Mouse (Mus musculus): ENCODE measurements around the gene Sgtb. TPM values are rescaled to one million over a fixed set of nuclear protein-coding genes. Genes with fewer than 3 reads are reported as not detected.
A peak's percentile ranks its signal among the peaks of the same experiment; 100 is the strongest.

The Sgtb gene
- total RNA-seq, 2 experiments from 2014 or later, result 0.75 to 1.6 TPM

- intact Hi-C loops (cut with DNase I), result no loop called here
- DNase-seq (ENCODE audit: low spot score), result no peak
These were observed 772 bp upstream of the Sgtb start for GRCm38 (mm10) chr13:104108651-104109287.

DNA sequence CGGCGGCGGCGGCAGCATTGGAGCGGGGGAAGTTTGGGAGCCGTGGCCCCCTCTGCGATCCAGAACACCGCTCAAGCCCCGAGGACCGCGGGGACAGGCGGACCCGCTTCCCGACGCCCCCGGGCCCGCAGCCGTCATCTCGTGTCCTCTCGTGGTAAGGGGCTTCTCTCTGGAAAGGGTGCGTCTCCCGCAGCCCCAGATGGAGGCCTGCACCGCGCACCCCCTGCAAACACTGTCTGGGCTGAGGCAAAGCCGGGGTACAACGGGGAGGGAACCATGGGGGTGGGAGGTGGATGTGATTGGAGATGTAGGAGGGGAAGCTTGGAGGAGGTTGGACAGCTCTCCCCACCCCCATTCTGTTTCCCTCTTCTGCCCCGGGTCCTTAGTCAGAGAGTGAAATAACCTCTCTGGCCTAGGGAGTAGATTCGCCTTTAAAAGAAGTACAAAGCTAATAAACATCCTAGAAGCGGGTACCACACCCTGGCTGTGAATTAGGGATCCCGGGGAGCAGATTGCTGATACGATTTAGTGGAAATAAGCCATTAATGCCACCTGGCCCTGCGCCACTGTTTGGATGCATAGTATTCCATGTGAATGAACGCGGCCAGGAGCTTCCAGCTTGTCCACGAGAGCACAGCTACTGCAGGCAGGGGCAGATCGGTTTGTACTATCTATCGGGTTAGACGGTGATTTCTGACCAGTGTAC, 428 bp downstream of the Sgtb start:
- intact Hi-C loops (cut with DNase I), result no loop called here
- no peak for DNase-seq (ENCODE audit: low spot score)

- intact Hi-C loops (cut with DNase I), result no loop called here
- no peak for DNase-seq (ENCODE audit: low spot score)
These were observed 985 bp downstream of the Sgtb start for GRCm38 (mm10) chr13:104110526-104110925.

- intact Hi-C loops (cut with DNase I), result no loop called here
These were observed 2.8 kb downstream of the Sgtb start for GRCm38 (mm10) chr13:104112266-104112900.

DNA sequence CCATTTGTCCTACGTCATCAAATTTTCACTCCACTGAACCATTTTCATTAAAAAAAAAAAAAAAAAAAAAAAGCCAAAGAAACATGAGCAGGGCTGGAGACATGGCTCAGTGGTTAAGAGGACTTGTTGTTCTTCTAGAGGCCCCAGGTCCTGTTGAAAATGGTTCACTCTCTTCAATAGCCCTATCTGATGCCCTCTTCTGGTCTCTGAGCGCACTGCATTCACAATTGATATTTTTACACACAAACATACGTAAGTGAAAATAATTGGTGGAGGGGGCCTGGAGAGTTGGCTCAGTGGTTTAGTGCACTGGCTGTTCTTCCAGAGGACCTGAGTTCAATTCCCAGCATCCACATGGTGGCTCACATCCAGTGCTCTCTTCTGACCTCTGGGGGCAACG, 4.2 kb downstream of the Sgtb start:
- DNase-seq (ENCODE audit: low spot score), result no peak
- intact Hi-C loops (cut with DNase I), result no loop called here

More at GRCm38 (mm10) chr13:104112266-104112900, 2.8 kb downstream of the Sgtb start:
- no peak for DNase-seq (ENCODE audit: low spot score)

DNA sequence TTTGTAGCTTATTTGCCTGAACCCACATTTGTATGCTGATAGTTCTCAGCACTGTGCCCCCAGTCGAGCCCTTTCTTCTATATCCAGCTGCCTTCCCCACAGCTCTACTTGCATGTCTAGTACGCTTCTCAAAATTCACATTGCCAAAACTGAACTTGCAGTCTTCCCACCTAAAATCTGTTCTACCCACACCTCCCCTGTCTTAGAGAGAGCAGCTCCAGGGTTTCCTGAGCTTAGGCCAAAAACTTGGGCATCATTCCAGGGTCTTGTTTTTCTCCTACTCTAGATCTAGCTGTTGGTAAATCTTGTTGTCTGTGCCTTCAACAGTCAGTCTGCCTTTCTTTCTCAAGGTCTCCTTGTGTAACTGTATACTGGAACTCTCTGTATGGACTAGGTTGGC, 5.3 kb downstream of the Sgtb start:
- DNase-seq (ENCODE audit: low spot score), result no peak
- intact Hi-C loops (cut with DNase I), result no loop called here

GRCm38 (mm10) chr13:104122078-104122840, 12.7 kb downstream of the Sgtb start:
- intact Hi-C loops (cut with DNase I), result no loop called here

DNA sequence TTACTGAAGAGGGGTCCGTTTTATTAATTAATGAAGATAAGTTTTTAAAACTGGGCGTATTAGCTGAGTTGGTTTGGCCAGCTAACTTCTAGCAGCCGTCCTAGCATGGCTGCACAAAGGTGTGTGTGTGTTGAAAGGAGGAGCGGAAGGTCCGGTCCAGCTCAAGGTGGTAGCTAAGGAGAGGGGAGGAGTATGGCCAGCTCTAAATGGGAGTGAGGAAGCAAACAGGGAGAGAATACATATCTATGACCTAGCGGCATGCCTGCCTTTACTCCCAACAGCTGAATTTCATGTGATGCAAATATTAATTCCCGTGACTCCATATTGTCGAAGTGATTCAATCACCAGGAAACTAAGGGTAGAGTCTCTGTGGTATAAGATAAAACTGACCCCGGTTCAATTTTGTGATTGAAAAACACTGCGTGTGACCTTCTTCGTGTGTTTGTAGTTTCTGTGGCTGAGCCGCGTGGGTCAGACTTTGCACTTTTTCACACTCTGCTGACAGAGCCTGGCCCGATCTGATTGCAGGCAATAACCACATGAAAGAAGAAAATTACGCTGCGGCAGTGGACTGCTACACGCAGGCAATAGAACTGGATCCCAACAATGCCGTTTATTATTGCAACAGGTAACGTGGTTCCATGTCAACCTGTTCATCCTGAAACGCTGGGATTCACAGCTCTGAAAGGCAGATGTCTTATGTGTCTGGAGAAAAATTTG, 14.3 kb downstream of the Sgtb start:
- no peak for DNase-seq (ENCODE audit: low spot score)
- intact Hi-C loops (cut with DNase I), result no loop called here

More at GRCm38 (mm10) chr13:104122078-104122840, 12.7 kb downstream of the Sgtb start:
- no peak for DNase-seq (ENCODE audit: low spot score)

DNA sequence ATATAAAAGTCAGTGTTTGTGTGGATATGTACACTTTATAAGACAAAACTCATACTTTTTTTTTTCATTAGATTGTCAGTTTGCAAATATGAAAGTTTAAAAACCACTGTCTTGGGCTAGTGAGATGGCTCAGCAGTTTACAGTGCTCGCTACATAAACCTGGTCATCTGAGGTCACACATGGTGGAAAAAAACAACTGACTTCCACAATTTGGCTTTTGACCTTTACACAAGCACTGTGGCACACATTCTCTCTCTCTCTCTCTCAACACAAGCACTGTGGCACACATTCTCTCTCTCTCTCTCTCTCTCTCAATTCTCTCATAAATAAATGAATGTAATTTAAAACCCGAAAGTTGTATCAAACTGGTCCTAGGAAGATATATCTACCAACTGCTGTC, 23.0 kb downstream of the Sgtb start:
- intact Hi-C loops (cut with DNase I), result no loop called here
- no peak for DNase-seq (ENCODE audit: low spot score)

DNA sequence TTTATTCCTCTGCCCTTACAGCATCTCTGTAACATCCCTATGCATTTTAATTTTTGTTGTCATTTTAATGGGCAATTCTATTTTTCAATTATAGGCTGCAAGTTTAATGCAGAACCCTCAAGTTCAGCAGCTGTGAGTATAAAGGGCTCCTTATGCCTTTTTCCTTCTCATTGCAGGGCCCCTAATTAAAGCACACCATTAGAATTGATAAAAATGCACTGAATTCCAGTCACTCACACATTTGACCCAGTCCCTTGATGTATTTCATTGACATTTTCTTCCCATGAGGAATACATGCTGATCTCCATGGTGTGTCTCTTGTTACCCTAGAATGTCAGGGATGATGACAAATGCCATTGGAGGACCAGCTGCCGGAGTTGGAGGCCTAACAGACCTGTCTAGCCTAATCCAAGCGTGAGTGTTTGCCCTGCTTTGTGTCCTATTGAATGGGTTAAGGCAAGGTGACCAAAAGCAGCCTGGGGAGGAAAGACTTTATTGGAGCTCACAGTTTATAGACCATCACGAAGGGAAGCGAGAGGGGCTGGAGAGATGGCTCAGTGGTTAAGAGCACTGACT, 25.1 kb downstream of the Sgtb start:
- DNase-seq (ENCODE audit: low spot score), result no peak
- intact Hi-C loops (cut with DNase I), result no loop called here

DNA sequence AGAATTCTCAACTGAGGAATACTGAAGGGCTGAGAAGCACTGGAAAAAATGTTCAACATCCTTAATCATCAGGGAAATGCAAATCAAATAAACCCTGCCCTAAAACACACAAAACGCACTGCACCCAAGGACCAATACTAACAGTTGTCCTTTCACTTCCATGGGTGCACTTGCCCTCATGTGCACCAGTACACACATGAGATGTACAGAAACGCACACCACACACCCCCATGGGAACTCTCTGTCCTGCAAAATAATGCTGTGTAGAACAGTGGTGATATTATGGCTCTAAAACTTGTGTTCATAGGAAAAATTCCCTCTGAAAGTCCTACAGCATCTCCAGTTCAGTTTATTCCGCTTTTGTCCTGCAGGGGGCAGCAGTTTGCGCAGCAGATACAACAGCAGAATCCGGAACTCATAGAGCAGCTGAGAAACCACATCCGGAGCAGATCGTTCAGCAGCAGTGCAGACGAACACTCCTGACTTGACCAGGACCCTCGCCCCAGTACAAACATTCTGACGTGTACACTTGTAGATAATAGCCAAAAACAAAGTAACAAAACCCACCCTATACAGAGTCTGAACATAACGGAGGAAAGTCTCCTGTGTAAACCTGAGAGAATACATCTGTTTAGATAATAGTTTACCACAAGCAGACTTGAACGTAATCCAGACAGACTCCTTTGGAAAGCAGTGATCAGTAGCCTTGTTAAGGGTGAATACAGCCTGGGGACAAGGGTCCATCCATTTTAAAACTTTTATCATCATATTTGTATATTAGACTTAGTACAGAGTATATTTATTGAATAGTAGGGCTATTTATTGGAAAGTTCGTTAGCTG, 30.0 kb downstream of the Sgtb start:
- intact Hi-C loops (cut with DNase I), result no loop called here
- DNase-seq (ENCODE audit: low spot score), result peak; percentile 4

DNA sequence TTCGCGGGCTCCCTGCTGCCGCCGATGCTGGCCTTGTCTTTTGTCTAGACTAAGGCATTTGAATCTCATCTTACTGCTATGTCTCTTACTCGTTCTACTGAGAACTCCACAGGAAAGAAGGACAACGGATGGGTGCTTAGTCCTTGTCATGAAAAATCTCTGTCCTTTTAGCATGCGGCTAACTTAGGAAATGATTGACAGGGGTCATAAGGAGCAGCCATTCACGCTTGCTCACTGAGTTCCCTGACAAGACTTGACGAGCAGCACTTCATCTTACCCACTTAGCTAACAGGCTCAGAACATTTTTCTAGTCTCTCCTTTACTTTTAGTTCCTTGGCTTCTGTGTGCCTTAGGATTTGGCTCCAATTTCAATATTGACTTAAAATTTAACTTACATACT, 35.3 kb downstream of the Sgtb start:
- no peak for DNase-seq (ENCODE audit: low spot score)
- intact Hi-C loops (cut with DNase I), result no loop called here

DNA sequence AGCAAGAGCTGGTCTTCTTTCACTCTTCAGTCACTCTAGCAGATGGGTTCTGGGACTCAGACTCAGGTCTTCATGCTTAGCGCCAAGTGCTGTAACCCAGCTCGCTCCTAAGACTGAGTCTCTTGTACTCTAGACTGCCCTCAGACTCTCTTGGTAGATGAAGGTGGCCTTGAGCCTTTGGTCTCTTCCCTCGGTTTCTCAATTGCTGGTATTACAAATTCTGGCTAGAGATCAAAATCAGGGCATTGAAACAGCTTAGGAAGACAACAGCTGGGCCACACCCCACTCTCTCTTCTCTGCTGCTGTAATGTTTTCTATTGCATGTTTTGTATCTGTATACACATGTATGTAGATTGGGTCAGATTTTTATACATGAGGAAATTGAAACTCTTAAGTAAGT, 36.1 kb downstream of the Sgtb start:
- no peak for DNase-seq (ENCODE audit: low spot score)
- intact Hi-C loops (cut with DNase I), result no loop called here

DNA sequence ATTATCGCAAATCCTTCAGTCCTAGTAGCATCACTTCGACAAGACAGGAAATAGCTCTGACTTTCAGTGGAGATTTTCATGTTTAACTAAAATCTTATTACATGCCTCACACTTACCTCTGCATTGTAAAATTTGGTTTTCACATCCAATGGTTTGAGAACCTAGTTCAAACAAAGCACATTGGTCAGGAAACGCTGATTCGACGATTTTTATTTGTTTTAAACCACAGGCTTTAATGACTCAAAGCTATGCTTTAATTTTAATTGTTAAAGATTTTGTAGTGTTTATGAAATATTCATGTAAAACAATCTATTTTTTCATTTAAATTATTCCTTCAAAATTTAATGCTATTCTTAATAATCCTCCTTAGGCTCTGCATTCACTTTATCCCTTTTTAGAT, 44.6 kb downstream of the Sgtb start:
- intact Hi-C loops (cut with DNase I), result no loop called here

GRCm38 (mm10) chr13:104155106-104155505, 45.6 kb downstream of the Sgtb start:
- DNase-seq (ENCODE audit: low spot score), result no peak
- intact Hi-C loops (cut with DNase I), result no loop called here

More for the DNA sequence above, 44.6 kb downstream of the Sgtb start:
- no peak for DNase-seq (ENCODE audit: low spot score)

DNA sequence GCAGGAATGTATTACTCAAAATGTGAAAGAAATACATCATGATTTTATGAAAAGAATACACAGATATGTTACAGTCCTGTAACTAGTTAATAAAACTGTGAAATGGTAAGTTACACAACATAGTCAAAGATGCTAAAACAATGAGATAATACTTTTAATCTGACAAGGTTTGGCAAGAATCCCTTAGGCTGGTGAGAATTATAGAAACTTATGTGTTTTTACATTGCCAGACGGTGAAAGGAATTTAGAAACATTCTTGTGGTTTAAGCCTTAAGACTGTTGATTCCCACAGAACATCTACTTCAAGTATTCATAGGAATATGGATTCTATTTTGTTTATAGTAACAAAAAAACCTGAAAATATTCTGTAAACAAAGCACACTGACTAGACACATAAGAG, 46.1 kb downstream of the Sgtb start:
- intact Hi-C loops (cut with DNase I), result no loop called here
- DNase-seq (ENCODE audit: low spot score), result no peak

DNA sequence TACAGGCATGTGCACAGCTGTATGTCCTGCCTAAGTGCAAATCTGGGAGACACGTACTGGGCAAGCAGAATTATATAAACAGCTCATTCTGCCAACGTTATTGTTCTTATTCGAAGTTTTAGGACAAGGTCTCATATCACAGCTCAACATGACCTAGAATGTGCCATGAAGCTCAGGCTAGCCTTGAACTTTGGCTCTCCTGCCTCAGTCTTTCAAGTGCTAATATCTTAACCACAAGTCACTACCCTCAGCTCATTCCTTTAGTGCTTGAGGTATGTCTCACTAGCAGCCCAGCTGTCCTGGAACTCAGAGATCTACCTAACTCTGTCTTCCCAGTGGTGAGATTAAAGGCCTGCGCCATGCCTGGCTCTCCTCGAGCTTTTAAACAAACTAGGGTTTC, 62.2 kb downstream of the Sgtb start:
- DNase-seq (ENCODE audit: low spot score), result no peak
- intact Hi-C loops (cut with DNase I), result no loop called here

- DNase-seq (ENCODE audit: low spot score), result no peak
- intact Hi-C loops (cut with DNase I), result no loop called here
These were observed 63.0 kb downstream of the Sgtb start for GRCm38 (mm10) chr13:104172498-104172897.

DNA sequence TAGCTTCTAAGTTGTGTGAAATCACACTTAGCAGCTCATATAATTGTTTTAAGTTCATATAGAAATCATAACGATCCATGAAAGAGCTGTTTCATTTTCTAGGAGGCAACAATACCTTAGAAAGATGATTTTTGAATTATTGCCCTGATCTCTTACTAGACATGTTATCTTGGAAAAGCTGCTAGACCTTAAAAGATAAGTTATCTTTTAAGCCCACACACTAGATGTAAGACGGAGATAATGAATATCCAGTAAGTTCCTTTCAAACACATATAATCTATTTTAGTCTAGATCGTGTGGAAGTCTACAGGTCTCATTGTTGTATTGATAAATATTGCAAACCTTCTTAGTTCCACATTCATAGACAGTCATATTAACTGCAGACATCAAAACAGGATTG, 67.3 kb downstream of the Sgtb start:
- DNase-seq (ENCODE audit: low spot score), result no peak
- intact Hi-C loops (cut with DNase I), result no loop called here
